Mouse (Mus musculus) adrenal gland, postnatal 10 days (tissue): ENCODE measurements around the gene Gpa33. TPM values are rescaled to one million over a fixed set of nuclear protein-coding genes. Genes with fewer than 3 reads are reported as not detected.

Experiments
- DNase-seq: peaks from one replicate; pipeline ENCODE4 v3.0.0; 2021; ENCODE audit warnings: mixed read lengths
- total RNA-seq, 2 experiments: library from RNA; stranded (reverse); gene quantifications; 2 replicates each; pipeline ENCODE4 v1.2.3; 2021

Gpa33 gene
- total RNA-seq, 2 experiments from 2014 or later, result 0.18 TPM; not detected in 1

GRCm38 (mm10) chr1:166165159-166165558 is 35.1 kb downstream of the Gpa33 start:
- no peak for DNase-seq

- no peak for DNase-seq
These were observed 37.4 kb downstream of the Gpa33 start for GRCm38 (mm10) chr1:166167405-166167804.

GRCm38 (mm10) chr1:166168017-166168416 is 38.0 kb downstream of the Gpa33 start:
- no peak for DNase-seq

GRCm38 (mm10) chr1:166169713-166170112 is 39.7 kb downstream of the Gpa33 start:
- no peak for DNase-seq

GRCm38 (mm10) chr1:166170852-166171251 is 40.8 kb downstream of the Gpa33 start:
- no peak for DNase-seq

- DNase-seq, result no peak
These were observed 43.0 kb downstream of the Gpa33 start for GRCm38 (mm10) chr1:166172992-166173391.

GRCm38 (mm10) chr1:166173621-166174020 is 43.6 kb downstream of the Gpa33 start:
- DNase-seq, result no peak

GRCm38 (mm10) chr1:166181510-166181909 is 51.5 kb downstream of the Gpa33 start:
- no peak for DNase-seq

GRCm38 (mm10) chr1:166182952-166183627 is 53.1 kb downstream of the Gpa33 start:
- no peak for DNase-seq

GRCm38 (mm10) chr1:166184391-166185229 is 54.6 kb downstream of the Gpa33 start:
- DNase-seq, result no peak

GRCm38 (mm10) chr1:166185357-166185756 is 55.3 kb downstream of the Gpa33 start:
- no peak for DNase-seq

GRCm38 (mm10) chr1:166189821-166190220 is 59.8 kb downstream of the Gpa33 start:
- DNase-seq, result no peak

GRCm38 (mm10) chr1:166204171-166204570 is 74.1 kb downstream of the Gpa33 start:
- DNase-seq, result no peak

GRCm38 (mm10) chr1:166205159-166205558 is 75.1 kb downstream of the Gpa33 start:
- no peak for DNase-seq

GRCm38 (mm10) chr1:166209371-166209770 is 79.3 kb downstream of the Gpa33 start:
- no peak for DNase-seq

GRCm38 (mm10) chr1:166214181-166214580 is 84.1 kb downstream of the Gpa33 start:
- DNase-seq, result no peak

Other genes with a start within 250 kb of the Gpa33 start
- 10 to 100 TPM; 11.3 to 17.5 TPM for gene Pou2f1, start 127.6 kb upstream of the Gpa33 start, total RNA-seq
- gene Dusp27, start 2.3 kb upstream of the Gpa33 start, total RNA-seq, result 1 to 10 TPM; 2.0 to 7.0 TPM
- not detected for gene Mael, start 108.5 kb downstream of the Gpa33 start, total RNA-seq
- 1 to 10 TPM; 3.4 to 3.5 TPM for gene Ildr2, start 123.9 kb downstream of the Gpa33 start, total RNA-seq
- 10 to 100 TPM; 18.4 to 19.1 TPM for gene Tada1, start 248.9 kb downstream of the Gpa33 start, total RNA-seq